In genomic region chr13:102889537-102889936, GRCm38 (mm10) we compare ENCODE assay signal across 20 mouse cellular contexts.
DNase-seq lines count a peak whose midpoint lies in the region; ATAC-seq lines count a peak whose summit lies in the region.
"Had no signal": no experiment of that assay in that cellular context is flagged by ENCODE, and none has a peak within 500 bp of the region (broad histone marks: within the 10 kb centered on the region; RNA-seq: fewer than 3 reads in every experiment).

No protein-coding gene starts in this region.

- DNase-seq in heart, postnatal 25 days (ENCODE audit: low spot score): no peak
- DNase-seq in kidney, adult 9 months: peak; percentile 68
- no peak for DNase-seq in left cerebral cortex, postnatal 4 days
- no peak for DNase-seq in left cerebral cortex, postnatal 25 days (ENCODE audit: low spot score in 2 of 2)
- no peak for DNase-seq in heart, adult 8-10 months (ENCODE audit: low spot score)
- DNase-seq: adrenal gland, postnatal 36 days; cerebellum, postnatal 36 days; gastrocnemius, postnatal 10 days; lung, postnatal 14 days; thymus, postnatal 36 days had no signal

- no peaks in the 10 kb centered on the region for H3K9me3 ChIP-seq in heart, embryonic 16.5 days (replicated peaks; ENCODE audit: control insufficient read depth, low read length)
- no peaks in the 10 kb centered on the region for H3K9me3 ChIP-seq in embryonic facial prominence, embryonic 13.5 days
- no peaks in the 10 kb centered on the region for H3K9me3 ChIP-seq in stomach, embryonic 15.5 days
- H3K9me3 ChIP-seq: forebrain, embryonic 15.5 days; G1E; heart, embryonic 13.5 days; midbrain, embryonic 12.5 days; neural tube, embryonic 13.5 days had no signal

- no peaks in the 10 kb centered on the region for H3K27me3 ChIP-seq in heart, embryonic 16.5 days (ENCODE audit: control insufficient read depth, insufficient read depth, low read length)
- no peaks in the 10 kb centered on the region for H3K27me3 ChIP-seq in embryonic facial prominence, embryonic 13.5 days
- no peaks in the 10 kb centered on the region for H3K27me3 ChIP-seq in stomach, embryonic 15.5 days (replicated peaks)
- H3K27me3 ChIP-seq: forebrain, embryonic 15.5 days; heart, embryonic 13.5 days; midbrain, embryonic 12.5 days; neural tube, embryonic 13.5 days had no signal

- no peaks in the 10 kb centered on the region for H3K36me3 ChIP-seq in heart, embryonic 16.5 days (ENCODE audit: control insufficient read depth, insufficient read depth)
- H3K36me3 ChIP-seq in embryonic facial prominence, embryonic 13.5 days: no peaks in the 10 kb centered on the region
- H3K36me3 ChIP-seq in stomach, embryonic 15.5 days: no peaks in the 10 kb centered on the region
- H3K36me3 ChIP-seq: forebrain, embryonic 15.5 days; G1E; midbrain, embryonic 12.5 days; neural tube, embryonic 13.5 days had no signal

- H3K4me1 ChIP-seq in heart, embryonic 16.5 days (ENCODE audit: control insufficient read depth, insufficient read depth, low read length): peaks cover 21% of the 10 kb centered on the region
- H3K4me1 ChIP-seq in embryonic facial prominence, embryonic 13.5 days: peaks cover 27% of the 10 kb centered on the region
- peaks cover 5% of the 10 kb centered on the region for H3K4me1 ChIP-seq in stomach, embryonic 15.5 days

- no peak for ATAC-seq in heart, embryonic 16.5 days (replicated peaks; ENCODE audit: extremely low read depth, insufficient read depth, low FRiP score)
- no peak for ATAC-seq in embryonic facial prominence, embryonic 13.5 days (ENCODE audit: insufficient number of reproducible peaks, insufficient read depth, low FRiP score, low TSS enrichment, low read depth)
- no peak for ATAC-seq in stomach, embryonic 15.5 days (ENCODE audit: insufficient read depth, low FRiP score, low read depth)
- ATAC-seq: forebrain, embryonic 15.5 days had no signal

- 85% methylated on average over 13 of the region's 13 CpGs for WGBS in heart, embryonic 16.5 days
- 87% methylated on average over 13 of the region's 13 CpGs for WGBS in embryonic facial prominence, embryonic 13.5 days
- WGBS in stomach, embryonic 15.5 days: 72% methylated on average over 13 of the region's 13 CpGs

- H3K27ac ChIP-seq in heart, embryonic 16.5 days (ENCODE audit: low read length): peak overlapping the region; percentile 4; the same call in 1 of the 2 replicates
- H3K27ac ChIP-seq in embryonic facial prominence, embryonic 13.5 days: peak overlapping the region; percentile 72; the same call in 1 of the 2 replicates
- peak overlapping the region; percentile 61 for H3K27ac ChIP-seq in stomach, embryonic 15.5 days
- H3K27ac ChIP-seq: forebrain, embryonic 15.5 days; heart, embryonic 13.5 days; hindbrain, embryonic 14.5 days; liver, embryonic 14.5 days; midbrain, embryonic 12.5 days; neural tube, embryonic 13.5 days had no signal

- no peak overlapping the region for H3K4me2 ChIP-seq in heart, embryonic 16.5 days (ENCODE audit: low read depth, low read length)
- no peak overlapping the region for H3K4me2 ChIP-seq in embryonic facial prominence, embryonic 13.5 days
- H3K4me2 ChIP-seq in stomach, embryonic 15.5 days: no peak overlapping the region
- H3K4me2 ChIP-seq: forebrain, embryonic 15.5 days; heart, embryonic 13.5 days; hindbrain, embryonic 14.5 days; midbrain, embryonic 12.5 days; neural tube, embryonic 13.5 days had no signal

- H3K4me3 ChIP-seq in heart, embryonic 16.5 days (ENCODE audit: low read length): no peak overlapping the region
- no peak overlapping the region for H3K4me3 ChIP-seq in embryonic facial prominence, embryonic 13.5 days
- H3K4me3 ChIP-seq in stomach, embryonic 15.5 days (replicated peaks): no peak overlapping the region
- H3K4me3 ChIP-seq: forebrain, embryonic 15.5 days; heart, embryonic 13.5 days; midbrain, embryonic 12.5 days; neural tube, embryonic 13.5 days had no signal

- intact Hi-C loops in heart, postnatal 25 days (cut with DNase I): no loop called here
- intact Hi-C loops in left cerebral cortex, postnatal 4 days (cut with DNase I): no loop called here
- intact Hi-C loops in left cerebral cortex, postnatal 25 days (cut with DNase I): no loop called here

- H3K9ac ChIP-seq in heart, embryonic 16.5 days (ENCODE audit: low read length): no peak overlapping the region
- no peak overlapping the region for H3K9ac ChIP-seq in embryonic facial prominence, embryonic 13.5 days
- no peak overlapping the region for H3K9ac ChIP-seq in stomach, embryonic 15.5 days
- H3K9ac ChIP-seq: forebrain, embryonic 15.5 days; heart, embryonic 13.5 days; hindbrain, embryonic 14.5 days; liver, embryonic 14.5 days; midbrain, embryonic 12.5 days; neural tube, embryonic 13.5 days had no signal

Comparison
In these comparisons a context has a peak if more than half of its experiments do, and no peak if none do; other contexts are left out.
1. H3K27ac ChIP-seq: peak in every context shown above with its lines; median percentile 72 in embryonic facial prominence, embryonic 13.5 days; 61 in stomach, embryonic 15.5 days; 4 in heart, embryonic 16.5 days.